Mouse (Mus musculus) hematopoietic stem cell, adult 5-6 weeks (primary cell): Measurements from ENCODE around the gene Cyp4f13. TPM values are rescaled to one million over a fixed set of nuclear protein-coding genes. Genes with fewer than 3 reads are reported as not detected.
A peak's percentile ranks its signal among the peaks of the same experiment; 100 is the strongest.

Source experiments
- ATAC-seq, 2 experiments: fragments of 125-278 bp in 1 of 2; replicated peaks in 1 of 2; 2 replicates each; pipeline ENCODE4 v1.8.0; 2016 to 2017; ENCODE audit warnings: inconsistent platforms in 2 of 2, mild to moderate bottlenecking in 2 of 2, moderate number of reproducible peaks in 2 of 2, low read depth in 1 of 2, moderate TSS enrichment in 1 of 2; ENCODE audit not compliant: low FRiP score in 2 of 2, poor library complexity in 2 of 2, severe bottlenecking in 2 of 2, insufficient read depth in 1 of 2, low TSS enrichment in 1 of 2
- total RNA-seq: library from RNA; stranded (forward); fragments of 172-1452, 232-1000 nt; gene quantifications from 2 replicates; pipeline ENCODE4 v1.2.3, GENCODE M21; 2017

The Cyp4f13 gene
- total RNA-seq, 1 experiment from 2014 or later = 5.9 TPM

DNA sequence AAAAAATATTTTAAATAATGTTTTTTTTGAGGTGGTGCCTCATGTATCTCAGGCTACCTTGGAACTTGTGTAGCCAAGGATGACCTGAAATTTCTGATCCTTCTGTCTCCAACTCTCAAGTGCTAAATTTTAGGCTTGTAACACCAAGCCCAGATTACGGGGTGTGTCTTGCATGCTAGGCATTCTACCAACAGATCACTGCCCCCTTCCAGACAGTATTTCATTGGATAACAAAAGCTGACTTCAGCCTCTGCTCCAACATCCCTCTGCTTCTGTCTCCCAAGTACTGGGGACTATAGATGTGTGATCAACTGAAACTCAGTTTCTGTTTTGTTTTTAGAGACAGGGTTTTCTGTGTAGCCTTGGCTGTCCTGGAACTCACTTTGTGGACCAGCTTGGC, 23.5 kb downstream of the Cyp4f13 start:
- ATAC-seq = no peak

DNA sequence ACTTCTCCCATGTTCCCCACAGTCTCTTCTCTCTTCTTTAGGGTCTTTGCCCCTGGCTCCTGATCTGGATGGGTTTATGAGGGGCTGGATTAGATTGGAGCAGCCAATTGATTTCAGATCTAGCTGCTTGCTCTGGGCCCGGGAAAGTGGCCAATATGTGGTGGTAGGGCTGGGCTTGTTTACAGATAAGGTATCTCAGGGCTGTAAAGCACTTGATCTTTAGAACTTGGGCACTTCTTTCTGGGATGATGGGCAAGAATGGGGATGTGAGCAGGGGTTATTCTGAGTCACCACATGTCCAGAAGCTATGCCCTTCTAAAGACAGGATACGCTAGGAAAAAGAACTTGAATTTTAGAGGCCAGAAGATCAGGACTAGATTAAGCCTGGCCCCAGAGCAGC, 28.1 kb downstream of the Cyp4f13 start:
- no peak for ATAC-seq

DNA sequence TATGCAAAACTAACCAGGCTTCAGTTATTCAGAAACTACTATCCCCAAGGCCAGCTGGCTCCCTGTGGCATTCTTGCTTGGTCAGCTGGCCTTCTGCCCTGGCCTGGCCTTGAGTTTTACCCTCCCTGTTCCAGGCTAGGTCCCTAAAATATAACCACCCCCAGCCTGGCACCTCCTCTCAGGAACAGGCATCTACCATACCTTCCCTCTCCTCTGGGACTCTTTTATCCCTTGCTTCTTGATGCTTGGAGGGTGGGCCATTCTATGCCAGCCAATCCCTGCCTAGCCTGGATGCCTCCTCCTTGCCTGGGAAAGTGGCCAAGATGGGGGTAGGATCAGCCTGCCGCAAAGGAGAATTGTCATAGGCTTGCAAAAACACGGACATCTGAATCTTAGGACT, 30.1 kb downstream of the Cyp4f13 start, which contains the start of gene Cyp4f14:
Gene Cyp4f14, minus strand, starts transcription at position 212 of the 400 bp plus-strand sequence.
- no peak for ATAC-seq

DNA sequence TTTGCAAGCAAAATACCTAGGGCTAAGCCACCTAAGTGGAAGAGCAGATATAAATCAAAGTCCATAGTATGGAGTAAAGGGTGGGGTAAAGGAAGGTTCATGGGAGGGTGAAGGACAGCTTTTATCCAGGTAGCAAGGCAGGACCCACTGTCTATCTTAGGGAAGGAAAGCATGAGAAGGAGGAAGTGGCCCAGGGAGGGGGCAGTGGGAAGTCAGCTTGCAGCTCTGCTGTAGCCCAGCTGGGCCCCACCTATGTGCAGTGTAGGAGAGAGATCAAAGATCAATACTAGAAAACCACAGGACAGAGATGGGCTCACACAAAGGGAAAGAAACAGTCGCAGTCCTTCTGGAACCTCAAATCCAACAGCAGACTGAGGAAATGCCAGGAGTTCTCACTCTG, 31.1 kb downstream of the Cyp4f13 start:
- ATAC-seq = no peak

DNA sequence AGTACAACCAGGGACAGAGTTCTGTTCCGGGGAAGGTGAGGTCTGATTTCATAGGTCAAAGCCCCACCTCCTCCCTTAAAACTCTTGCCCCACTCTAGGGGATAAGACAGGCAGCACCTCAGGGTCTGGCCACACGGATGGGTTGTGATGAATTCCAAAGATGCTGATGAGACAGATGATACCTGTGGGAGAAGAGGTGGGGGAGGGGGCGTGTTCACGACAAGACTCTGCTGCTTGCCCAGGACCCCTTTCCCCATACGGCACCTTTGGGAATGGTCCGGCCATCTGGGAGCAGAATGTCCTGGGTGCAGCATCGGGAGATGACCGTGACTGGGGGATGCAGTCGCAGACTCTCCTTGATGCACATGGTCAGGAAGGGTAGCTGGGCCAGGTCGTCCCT, 41.0 kb downstream of the Cyp4f13 start:
- ATAC-seq = no peak

DNA sequence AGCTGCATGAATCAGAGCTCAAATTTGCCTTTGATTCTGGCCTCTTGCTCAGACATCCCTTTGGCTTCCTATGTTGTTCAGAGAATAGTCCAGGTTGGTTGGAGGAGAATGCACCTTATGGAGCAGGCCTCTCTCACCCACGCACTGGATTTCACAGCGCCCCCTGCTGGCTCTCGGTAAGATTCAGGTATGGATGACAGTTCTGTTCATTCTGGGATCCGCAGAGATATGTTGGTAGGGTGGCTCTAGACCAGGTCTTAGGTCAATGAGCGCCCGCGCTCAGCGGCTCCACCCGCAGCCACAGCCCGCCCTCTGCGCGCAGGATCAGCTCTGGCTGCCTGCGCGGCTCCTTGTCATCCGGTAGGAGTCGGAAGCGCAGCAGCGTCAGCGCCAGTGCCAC, 42.0 kb downstream of the Cyp4f13 start:
- ATAC-seq = 0 out of 4 replicates have a peak, but pooled peaks of 1 of the 2 experiments have one; percentile 51

DNA sequence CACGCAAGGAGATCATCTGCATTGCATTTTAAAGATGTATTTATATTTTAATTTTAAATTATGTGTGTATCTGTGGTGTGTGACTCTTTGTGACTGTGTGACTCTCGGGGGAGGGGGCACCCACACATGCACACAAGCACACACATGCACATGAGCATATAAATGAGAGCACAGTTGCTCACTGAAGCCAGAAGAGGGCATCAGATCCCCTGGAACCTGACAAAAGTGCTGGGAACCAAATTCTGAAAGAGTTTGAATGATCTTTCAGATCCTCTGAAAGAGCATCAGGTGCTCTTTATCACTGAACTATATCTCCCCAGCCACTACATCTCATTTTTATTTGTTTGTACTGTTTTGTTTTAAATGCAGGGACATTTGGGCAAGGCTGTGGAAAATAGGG, 42.8 kb downstream of the Cyp4f13 start:
- ATAC-seq = no peak

DNA sequence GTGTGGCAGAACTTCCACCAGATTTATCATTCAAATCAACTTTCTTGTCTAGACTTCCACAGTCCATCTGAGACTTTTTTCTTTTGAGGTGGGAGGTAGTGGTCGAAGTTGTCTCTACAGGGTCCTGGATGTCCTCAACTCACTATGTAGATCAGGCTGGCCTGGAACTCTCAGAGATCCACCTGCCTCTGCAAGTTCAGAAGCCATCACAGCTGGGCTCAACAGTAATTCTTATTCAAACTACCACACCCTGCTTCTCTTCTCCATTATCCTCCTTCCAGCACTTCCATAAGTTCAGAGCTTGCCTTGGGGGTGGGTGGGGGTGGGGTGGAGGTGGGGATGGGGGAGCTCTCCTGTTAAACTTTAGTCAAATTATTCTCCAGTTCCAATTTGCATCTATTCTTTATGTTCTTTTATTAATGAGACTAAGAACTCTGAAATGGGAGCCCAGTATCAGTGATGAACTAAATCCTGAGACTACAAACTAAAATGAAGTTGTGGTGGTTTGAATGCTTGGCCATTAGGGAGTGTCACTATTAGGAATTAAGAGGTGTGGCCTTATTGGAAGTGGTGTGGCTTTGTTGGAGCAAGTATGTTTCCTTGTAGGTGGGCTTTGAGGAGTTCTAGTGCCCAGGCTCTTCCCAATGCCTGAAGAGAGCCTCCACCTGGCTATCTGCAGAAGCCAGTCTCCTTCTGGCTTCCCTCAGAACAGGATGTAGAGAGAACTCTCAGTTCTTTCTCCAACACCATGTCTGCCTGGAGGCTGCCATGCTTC, 45.3 kb downstream of the Cyp4f13 start:
- ATAC-seq = no peak

DNA sequence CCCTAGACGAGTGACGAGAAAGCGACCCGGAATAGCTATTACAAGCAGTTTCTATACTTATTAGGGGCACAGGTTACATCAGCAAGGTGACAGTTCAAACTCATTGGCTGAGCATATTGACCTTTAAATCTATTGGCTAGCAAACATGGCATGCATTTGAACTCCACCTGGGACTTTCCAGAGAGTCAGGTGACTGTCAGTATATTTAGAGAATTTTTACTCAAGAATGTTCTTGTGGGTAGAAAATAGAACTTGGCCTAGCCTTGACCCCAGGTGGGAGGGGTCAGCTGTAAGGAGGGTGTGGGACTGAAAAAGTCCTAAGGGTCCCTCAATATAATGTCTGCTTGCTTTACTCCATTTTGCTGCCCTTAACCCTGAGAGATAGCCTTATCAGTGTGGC, 51.8 kb downstream of the Cyp4f13 start:
- no peak for ATAC-seq

DNA sequence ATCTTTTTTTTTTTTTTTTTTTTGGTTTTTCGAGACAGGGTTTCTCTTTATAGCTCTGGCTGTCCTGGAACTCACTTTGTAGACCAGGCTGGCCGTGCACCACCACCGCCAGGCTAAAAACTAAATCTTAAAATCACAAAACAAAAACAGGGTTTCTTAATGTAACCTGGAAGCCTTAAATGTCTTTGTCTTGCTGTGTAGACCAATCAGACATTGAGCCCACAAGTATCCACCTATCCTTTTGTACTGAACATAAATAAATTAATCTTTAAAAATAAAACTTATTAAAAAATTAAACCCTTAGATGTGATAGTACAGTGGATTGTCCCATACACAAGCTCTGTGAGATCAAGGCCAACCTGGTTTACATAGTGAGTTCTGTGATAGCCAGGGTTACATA, 53.3 kb downstream of the Cyp4f13 start:
- ATAC-seq = no peak

DNA sequence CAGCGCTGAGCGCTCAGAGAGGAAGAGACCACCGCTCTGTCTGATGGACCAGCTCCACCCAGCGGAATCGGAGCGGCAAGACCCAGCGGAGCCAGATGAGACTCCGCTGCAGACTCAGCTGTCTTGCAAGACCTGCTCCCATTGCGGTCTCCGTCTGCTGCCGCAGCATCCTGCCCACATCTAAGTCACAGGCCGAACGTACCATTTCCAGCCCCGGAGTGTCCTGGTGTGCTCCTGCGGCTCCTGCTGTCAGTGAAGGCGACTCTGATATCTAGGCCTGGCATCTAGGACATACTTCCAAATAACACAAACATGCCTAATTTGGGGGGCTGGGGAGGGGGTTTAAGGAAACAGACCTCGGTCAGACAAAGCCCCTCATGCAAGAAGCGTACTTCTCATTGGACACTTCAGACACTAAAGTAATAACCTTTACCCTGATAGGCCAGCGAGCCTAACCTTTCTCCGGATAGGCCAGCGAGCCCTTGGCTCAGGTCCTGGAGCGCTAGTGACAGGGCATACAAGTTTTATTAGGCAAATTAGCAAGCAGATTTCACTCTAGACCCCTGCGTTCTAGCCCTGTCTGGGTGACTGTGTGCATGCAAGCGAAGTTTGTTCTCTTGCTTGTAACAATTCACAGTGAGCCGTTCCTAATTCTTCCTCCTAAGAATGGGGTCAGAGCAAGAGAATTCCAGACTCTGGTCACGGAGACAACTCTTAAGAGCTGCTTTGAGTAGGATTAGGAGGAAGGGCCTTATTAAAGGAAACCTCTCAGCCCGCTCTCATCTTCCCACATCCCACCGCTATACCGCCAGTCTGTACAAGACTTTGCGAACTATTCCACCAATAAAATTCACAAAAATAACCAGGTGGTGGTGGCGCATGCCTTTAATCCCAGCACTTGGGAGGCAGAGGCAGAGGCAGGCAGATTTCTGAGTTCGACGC, 55.7 kb downstream of the Cyp4f13 start, which contains the start of gene Zfp870:
Gene Zfp870, minus strand, starts transcription at position 404 of the 942 bp plus-strand sequence.
- ATAC-seq = peak; percentile 96 to 97

DNA sequence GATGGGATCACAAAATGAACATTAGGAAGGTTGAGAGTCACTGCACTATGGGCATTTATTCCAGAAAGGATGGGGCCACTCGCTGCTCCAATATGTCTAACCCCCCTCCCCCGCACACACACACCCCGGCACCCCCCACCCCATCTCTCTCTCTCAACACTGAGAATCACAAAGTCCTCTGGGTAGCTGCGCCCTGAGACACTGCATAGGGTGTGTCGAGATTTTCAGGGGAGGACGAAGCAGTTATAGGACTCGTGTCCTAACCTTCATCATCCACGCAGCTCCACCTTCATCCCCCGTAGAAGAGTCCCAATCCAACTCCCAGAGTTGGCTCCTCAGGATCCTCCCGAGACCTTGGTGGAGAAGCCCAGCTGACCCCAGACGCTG, 56.4 kb downstream of the Cyp4f13 start:
- peak in 1 of 2 experiments; percentile 28; a peak in 2 of 4 replicates for ATAC-seq

DNA sequence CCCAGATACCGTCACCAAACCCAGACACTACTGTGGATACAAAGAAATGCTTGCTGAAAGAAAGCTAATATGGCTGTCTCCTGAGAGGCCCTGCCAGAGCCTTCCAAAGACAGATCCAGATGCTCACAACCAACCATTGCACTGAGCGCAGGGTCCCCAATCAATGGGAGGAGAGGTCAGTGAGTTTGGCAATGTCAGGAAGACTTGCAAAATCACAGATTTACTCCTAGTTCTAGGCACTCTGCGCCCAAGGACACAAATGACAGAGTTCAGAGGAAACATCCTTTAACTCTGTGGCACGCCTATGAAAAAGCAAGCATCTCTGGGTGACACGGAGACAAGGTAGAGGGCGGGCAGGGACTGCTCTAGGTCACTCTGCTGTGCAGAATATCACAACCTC, 57.6 kb downstream of the Cyp4f13 start:
- ATAC-seq = no peak

DNA sequence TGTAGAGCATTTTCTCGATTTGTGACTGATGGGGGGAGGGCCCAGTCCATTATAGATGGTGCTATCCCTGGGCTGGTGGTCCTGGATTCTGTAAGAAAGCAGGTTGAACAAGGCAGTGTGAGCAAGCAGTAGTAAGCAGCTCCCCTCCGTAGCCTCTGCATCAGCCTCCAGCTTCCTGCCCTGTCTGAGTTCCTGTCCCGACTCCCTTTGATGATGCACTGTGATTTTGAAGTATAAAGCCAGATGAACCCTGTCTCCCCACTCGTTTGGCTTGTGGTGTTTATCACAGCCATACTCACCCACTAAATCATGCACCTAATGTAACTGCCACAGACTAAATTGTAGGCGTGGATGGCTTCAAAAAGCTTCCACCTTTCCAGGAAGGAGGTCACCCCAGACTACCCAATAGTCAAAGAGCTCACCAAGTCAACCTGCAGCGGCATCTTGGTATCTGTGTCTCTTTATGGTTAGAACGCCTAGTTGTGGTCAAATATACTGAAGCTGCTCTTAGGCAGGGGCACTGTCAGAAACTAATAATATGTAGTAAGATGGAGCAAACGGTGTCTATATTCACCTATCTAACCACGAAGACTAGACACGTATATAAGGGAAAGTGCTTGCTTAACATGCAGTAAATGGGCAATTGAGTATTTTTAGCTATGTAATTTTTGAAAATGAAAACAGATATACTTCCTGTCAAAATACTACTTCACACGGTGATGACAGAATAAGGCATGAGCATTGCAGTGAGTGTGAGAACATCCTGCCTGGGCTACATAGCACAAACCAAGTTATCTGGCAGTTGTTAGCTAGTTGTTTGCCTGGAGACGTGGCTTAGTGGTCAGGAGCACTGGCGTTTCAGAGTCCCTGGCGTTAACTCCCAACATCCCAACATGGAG, 66.6 kb downstream of the Cyp4f13 start:
- ATAC-seq = no peak

DNA sequence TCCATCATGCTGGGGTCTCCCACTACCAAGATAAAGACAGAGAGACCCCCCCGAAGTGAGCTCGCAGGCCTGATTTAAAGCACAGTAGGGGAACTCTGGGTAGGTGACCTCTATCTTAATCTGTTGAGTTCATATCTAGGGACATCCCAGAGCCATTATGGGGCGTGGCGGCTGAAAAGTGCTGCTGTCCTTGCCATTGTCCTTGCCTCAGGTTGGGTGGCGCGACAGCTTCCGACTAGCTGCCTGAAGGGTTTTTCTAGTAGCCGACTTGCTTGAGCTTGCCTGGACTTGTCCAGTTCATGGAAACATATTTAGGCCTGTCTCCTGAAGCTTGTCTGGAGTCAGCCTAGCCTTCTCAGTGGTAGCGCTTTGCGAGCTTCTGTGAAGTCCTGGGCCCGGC, 68.4 kb downstream of the Cyp4f13 start:
- no peak for ATAC-seq

DNA sequence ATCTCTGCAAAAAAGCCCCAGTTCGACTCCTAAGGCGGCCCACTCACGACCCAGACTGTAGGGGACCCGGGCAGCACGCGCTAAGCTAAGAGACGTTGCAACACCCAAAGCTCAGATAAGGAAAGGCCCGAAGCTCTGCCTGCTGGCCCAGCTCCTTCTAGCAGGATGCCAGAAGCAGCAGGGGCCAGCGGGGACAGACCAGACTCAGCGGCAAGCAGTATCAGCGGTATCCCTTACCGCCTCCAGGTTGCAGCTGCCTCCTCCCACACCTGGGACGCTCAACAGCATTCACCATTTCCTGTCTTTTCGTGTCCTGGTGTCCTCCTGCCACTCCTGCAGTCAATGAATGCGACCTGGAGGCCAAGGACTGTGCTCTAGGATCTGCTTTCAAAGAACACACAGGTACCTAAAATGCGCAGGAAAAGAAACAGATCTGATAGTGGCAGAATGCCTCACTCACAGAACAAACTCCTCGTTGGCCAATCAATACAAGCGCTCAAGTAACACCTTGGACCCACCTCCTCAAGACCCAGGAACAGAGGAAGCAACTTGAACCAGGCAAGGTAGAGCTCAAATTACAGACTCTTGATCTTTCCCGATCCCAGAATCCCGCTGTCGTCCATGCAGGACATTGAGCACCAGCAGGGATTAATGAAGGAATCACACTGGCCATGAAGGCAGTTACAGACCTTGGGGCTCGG, 69.6 kb downstream of the Cyp4f13 start:
- ATAC-seq = no peak
